Mouse (Mus musculus): Measurements from ENCODE around the gene Olfr1028. TPM values are rescaled to one million over a fixed set of nuclear protein-coding genes. Genes with fewer than 3 reads are reported as not detected.

Gene Olfr1028
- not detected in 2 replicates for total RNA-seq (2014; rRNA removed)
- not detected in 2 replicates for polyA plus RNA-seq (2015; fragmentation: Nextera tagmentation; extraction: Ambion mirVana)

DNA sequence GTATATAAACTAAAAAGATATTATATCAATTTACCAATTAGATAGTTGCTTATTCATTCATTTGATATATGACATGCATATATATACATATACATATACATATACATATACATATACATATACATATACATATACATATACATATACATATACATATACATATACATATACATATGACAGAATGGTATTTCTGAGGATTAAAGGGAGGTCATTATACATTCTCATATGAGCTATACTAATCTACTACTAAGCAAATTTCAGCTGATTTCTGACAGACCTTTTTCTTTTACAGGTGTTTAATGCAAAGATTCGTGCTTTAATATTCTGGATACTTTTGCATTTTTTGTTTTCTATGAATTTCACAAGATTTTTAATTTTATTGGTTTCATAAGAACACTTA, at the start of gene Olfr1028:
TSS of gene Olfr1028 (plus strand) at position 301 of the 400 bp plus-strand sequence.
- H3K4me3 ChIP-seq (ENCODE audit: low read depth, low read length): no peak within 1 kb of the TSS
- no peak within 1 kb of the TSS for H3K9ac ChIP-seq (replicated peaks; ENCODE audit: low read length, poor library complexity, severe bottlenecking)
- 80% methylated on average over 1 of the region's 1 CpGs for WGBS
- no peak within 1 kb of the TSS for H3K4me2 ChIP-seq (ENCODE audit: low read depth, low read length, poor library complexity, severe bottlenecking)
- H3K36me3 ChIP-seq (ENCODE audit: insufficient read depth, low read length): no peaks in the 10 kb centered on the region
- H3K9me3 ChIP-seq (ENCODE audit: low read length): no peaks in the 10 kb centered on the region
- H3K27me3 ChIP-seq (ENCODE audit: insufficient read depth, low read length): no peaks in the 10 kb centered on the region
- no peak for TF ChIP-seq CTCF (IDR thresholded peaks at IDR 0.05)
- no peak for DNase-seq (ENCODE audit: low spot score)
- no peak within 1 kb of the TSS for H3K27ac ChIP-seq (ENCODE audit: low read depth, low read length)
- no peak for ATAC-seq (ENCODE audit: low FRiP score)
- no peaks in the 10 kb centered on the region for H3K4me1 ChIP-seq (ENCODE audit: insufficient read depth, low read length)

DNA sequence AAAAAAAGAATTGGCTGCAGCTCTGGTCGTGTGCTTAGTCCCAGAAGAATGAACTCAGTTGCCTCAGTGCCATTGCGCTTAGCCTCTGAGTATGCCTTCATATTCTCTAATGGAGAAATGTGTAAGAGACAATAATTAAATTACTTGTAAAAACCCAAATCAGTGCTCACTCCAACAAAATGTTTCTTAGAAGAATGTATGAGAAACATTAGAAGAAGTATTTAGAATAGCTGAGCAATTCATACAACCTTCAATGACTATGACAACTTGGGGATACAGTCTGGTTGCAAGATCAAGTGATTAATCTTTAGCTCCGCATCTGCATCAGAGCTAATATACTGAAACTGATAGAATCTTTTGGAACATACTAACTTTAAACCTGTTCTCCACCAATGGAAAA, 45.3 kb upstream of the Olfr1028 start, which contains the start of gene Olfr1024:
TSS of gene Olfr1024 (minus strand) at position 101 of the 400 bp plus-strand sequence.
- no peaks in the 10 kb centered on the region for H3K4me1 ChIP-seq (ENCODE audit: insufficient read depth, low read length)
- no peak within 1 kb of the TSS for H3K27ac ChIP-seq (ENCODE audit: low read depth, low read length)
- no peaks in the 10 kb centered on the region for H3K27me3 ChIP-seq (ENCODE audit: insufficient read depth, low read length)
- no peaks in the 10 kb centered on the region for H3K36me3 ChIP-seq (ENCODE audit: insufficient read depth, low read length)
- H3K4me2 ChIP-seq (ENCODE audit: low read depth, low read length, poor library complexity, severe bottlenecking): no peak within 1 kb of the TSS
- WGBS: 91% methylated on average over 3 of the region's 3 CpGs
- no peak within 1 kb of the TSS for H3K4me3 ChIP-seq (ENCODE audit: low read depth, low read length)
- H3K9ac ChIP-seq (replicated peaks; ENCODE audit: low read length, poor library complexity, severe bottlenecking): no peak within 1 kb of the TSS
- no peak for DNase-seq (ENCODE audit: low spot score)
- TF ChIP-seq CTCF (IDR thresholded peaks at IDR 0.05): no peak
- no peak for ATAC-seq (ENCODE audit: low FRiP score)
- H3K9me3 ChIP-seq (ENCODE audit: low read length): peaks cover 1% of the 10 kb centered on the region; the same call in 1 of the 2 replicates

DNA sequence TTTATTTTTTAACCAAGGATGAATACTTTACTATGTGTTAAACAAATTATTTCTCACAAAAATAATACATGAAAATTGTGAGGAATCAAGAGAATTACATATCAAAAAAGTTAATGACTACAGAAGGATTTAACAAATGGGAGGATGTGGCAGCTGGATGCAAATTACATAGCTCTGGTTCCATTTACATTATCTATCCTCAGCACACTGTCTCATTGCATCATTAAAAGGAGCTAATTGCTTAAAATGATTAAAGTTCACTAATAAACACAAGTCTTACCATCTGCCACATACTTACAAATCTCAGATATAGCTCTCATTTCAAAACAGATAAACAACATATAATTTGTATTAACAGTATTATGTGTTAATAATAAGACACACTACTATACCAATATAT, 37.0 kb upstream of the Olfr1028 start:
- DNase-seq (ENCODE audit: low spot score) (no peak), ATAC-seq (ENCODE audit: low FRiP score) (no peak)
- Histone ChIP-seq H3K27ac (ENCODE audit: low read depth, low read length) (no peak overlapping the region), H3K4me3 (ENCODE audit: low read depth, low read length) (no peak overlapping the region), H3K4me2 (ENCODE audit: low read depth, low read length, poor library complexity, severe bottlenecking) (no peak overlapping the region), H3K36me3 (ENCODE audit: insufficient read depth, low read length) (no peaks in the 10 kb centered on the region), H3K9ac (replicated peaks; ENCODE audit: low read length, poor library complexity, severe bottlenecking) (no peak overlapping the region), H3K4me1 (ENCODE audit: insufficient read depth, low read length) (no peaks in the 10 kb centered on the region), H3K27me3 (ENCODE audit: insufficient read depth, low read length) (no peaks in the 10 kb centered on the region), H3K9me3 (ENCODE audit: low read length) (no peaks in the 10 kb centered on the region)
- no peak for TF ChIP-seq CTCF (IDR thresholded peaks at IDR 0.05)

DNA sequence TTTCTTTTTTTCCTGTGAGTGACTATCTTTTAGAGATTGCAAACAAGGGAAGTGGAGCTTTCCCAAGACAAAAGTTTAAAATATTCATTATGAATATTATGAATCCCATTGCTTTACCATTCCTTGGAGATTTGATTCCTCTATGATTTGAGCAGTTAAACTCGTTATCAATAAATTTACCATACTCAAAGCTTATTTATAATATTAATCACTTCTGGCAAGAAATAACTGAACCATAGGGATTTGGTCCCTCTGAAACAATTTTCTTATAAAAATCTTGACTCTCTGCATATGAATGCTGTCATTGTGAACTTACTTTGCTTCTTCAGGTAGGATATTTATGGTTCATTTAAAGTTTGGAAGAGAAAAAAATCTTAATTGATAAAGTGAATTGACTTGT, 35.3 kb upstream of the Olfr1028 start, which contains the start of gene Olfr1025-ps1:
TSS of gene Olfr1025-ps1 (plus strand) at position 301 of the 400 bp plus-strand sequence.
- H3K4me2 ChIP-seq (ENCODE audit: low read depth, low read length, poor library complexity, severe bottlenecking): no peak within 1 kb of the TSS

DNA sequence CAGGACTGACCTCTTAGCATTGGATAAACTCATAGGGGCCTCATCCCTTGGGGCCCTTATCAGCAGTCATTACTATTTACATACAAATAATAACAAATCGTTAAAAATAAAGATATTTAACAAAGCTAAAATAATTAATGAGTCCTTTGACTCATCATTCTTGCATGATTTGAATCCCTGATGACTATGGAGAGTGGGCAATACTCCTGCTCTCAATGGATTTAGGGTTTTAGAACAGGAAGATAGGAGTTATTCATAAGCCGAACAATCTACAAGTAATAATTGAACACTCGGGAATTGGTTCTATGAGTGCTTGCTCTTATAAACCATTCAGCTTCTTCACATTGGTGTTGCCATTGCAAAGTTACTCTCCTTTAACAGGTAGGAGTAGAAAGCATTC, 29.0 kb upstream of the Olfr1028 start, which contains the start of gene Olfr1026:
TSS of gene Olfr1026 (plus strand) at position 301 of the 400 bp plus-strand sequence.
- Histone ChIP-seq H3K4me2 (ENCODE audit: low read depth, low read length, poor library complexity, severe bottlenecking) (no peak within 1 kb of the TSS), H3K4me1 (ENCODE audit: insufficient read depth, low read length) (no peaks in the 10 kb centered on the region), H3K4me3 (ENCODE audit: low read depth, low read length) (no peak within 1 kb of the TSS), H3K9me3 (ENCODE audit: low read length) (no peaks in the 10 kb centered on the region), H3K27ac (ENCODE audit: low read depth, low read length) (no peak within 1 kb of the TSS), H3K36me3 (ENCODE audit: insufficient read depth, low read length) (no peaks in the 10 kb centered on the region), H3K9ac (replicated peaks; ENCODE audit: low read length, poor library complexity, severe bottlenecking) (no peak within 1 kb of the TSS), H3K27me3 (ENCODE audit: insufficient read depth, low read length) (no peaks in the 10 kb centered on the region)
- WGBS: 88% methylated on average over 3 of the region's 3 CpGs
- no peak for DNase-seq (ENCODE audit: low spot score)
- TF ChIP-seq CTCF (IDR thresholded peaks at IDR 0.05): no peak
- ATAC-seq (ENCODE audit: low FRiP score): no peak

More for the DNA sequence above, 35.3 kb upstream of the Olfr1028 start, which contains the start of gene Olfr1025-ps1:
- no peak within 1 kb of the TSS for H3K27ac ChIP-seq (ENCODE audit: low read depth, low read length)
- no peak within 1 kb of the TSS for H3K9ac ChIP-seq (replicated peaks; ENCODE audit: low read length, poor library complexity, severe bottlenecking)
- H3K27me3 ChIP-seq (ENCODE audit: insufficient read depth, low read length): no peaks in the 10 kb centered on the region
- no peaks in the 10 kb centered on the region for H3K36me3 ChIP-seq (ENCODE audit: insufficient read depth, low read length)
- H3K4me1 ChIP-seq (ENCODE audit: insufficient read depth, low read length): no peaks in the 10 kb centered on the region
- H3K4me3 ChIP-seq (ENCODE audit: low read depth, low read length): no peak within 1 kb of the TSS
- TF ChIP-seq CTCF (IDR thresholded peaks at IDR 0.05): no peak
- WGBS: 45% methylated on average over 1 of the region's 1 CpGs
- no peaks in the 10 kb centered on the region for H3K9me3 ChIP-seq (ENCODE audit: low read length)
- ATAC-seq (ENCODE audit: low FRiP score) (no peak), DNase-seq (ENCODE audit: low spot score) (no peak)

DNA sequence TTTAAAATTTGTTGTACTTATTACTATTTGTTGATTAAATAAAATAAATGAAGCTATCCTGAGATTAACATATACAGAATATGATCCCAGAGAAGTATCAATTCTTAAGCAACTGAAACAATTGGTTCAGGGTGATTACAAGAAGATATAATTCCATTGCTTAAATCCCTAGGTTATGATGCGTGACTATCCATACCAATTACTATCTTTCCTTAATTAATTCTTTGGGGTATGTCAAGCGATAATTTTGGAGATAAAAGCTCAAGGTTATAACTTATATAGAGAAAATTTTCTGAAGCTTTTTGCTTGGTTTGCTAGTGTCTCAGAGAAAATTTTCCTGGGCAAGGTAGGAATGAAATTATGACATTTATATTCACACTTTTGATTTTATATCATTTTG, 23.4 kb downstream of the Olfr1028 start, which contains the start of gene Olfr1029:
TSS of gene Olfr1029 (plus strand) at position 301 of the 400 bp plus-strand sequence.
- H3K4me1 ChIP-seq (ENCODE audit: insufficient read depth, low read length): no peaks in the 10 kb centered on the region
- ATAC-seq (ENCODE audit: low FRiP score) (no peak), DNase-seq (ENCODE audit: low spot score) (no peak)
- no peak for TF ChIP-seq CTCF (IDR thresholded peaks at IDR 0.05)
- no peaks in the 10 kb centered on the region for H3K36me3 ChIP-seq (ENCODE audit: insufficient read depth, low read length)
- no peaks in the 10 kb centered on the region for H3K9me3 ChIP-seq (ENCODE audit: low read length)
- 82% methylated on average over 2 of the region's 2 CpGs for WGBS
- H3K4me2 ChIP-seq (ENCODE audit: low read depth, low read length, poor library complexity, severe bottlenecking): no peak within 1 kb of the TSS
- H3K27me3 ChIP-seq (ENCODE audit: insufficient read depth, low read length): no peaks in the 10 kb centered on the region
- H3K9ac ChIP-seq (replicated peaks; ENCODE audit: low read length, poor library complexity, severe bottlenecking): no peak within 1 kb of the TSS
- no peak within 1 kb of the TSS for H3K27ac ChIP-seq (ENCODE audit: low read depth, low read length)
- H3K4me3 ChIP-seq (ENCODE audit: low read depth, low read length): no peak within 1 kb of the TSS
